Mouse (Mus musculus) heart, embryonic 15.5 days (tissue): ENCODE data around the gene Mios. TPM values are rescaled to one million over a fixed set of nuclear protein-coding genes. Genes with fewer than 3 reads are reported as not detected.

Experiments used
- ATAC-seq: fragments of 200-750 bp; cut with Nextera tagmentation; replicated peaks from 2 replicates; pipeline ENCODE4 v1.8.0; 2017; ENCODE audit warnings: low read depth, moderate TSS enrichment; ENCODE audit not compliant: insufficient number of reproducible peaks, insufficient read depth, low FRiP score
- H3K27ac ChIP-seq: fragments of 300-500 bp; sonication (generic); 2 replicates; pipeline ENCODE4 v1.5.1; 2015; ENCODE audit warnings: mild to moderate bottlenecking, inconsistent platforms
- H3K27me3 ChIP-seq: fragments of 300-500 bp; sonication (generic); 2 replicates; pipeline ENCODE4 v1.6.1; 2015; ENCODE audit warnings: inconsistent platforms
- H3K36me3 ChIP-seq: fragments of 300-500 bp; sonication (generic); 2 replicates; pipeline ENCODE4 v1.6.1; 2015; ENCODE audit warnings: mild to moderate bottlenecking, inconsistent platforms
- H3K4me1 ChIP-seq: fragments of 300-500 bp; sonication (generic); replicated peaks from 2 replicates; pipeline ENCODE4 v1.6.1; 2015; ENCODE audit warnings: inconsistent platforms
- H3K4me2 ChIP-seq: fragments of 300-500 bp; sonication (generic); 2 replicates; pipeline ENCODE4 v1.6.1; 2015; ENCODE audit warnings: inconsistent platforms, mild to moderate bottlenecking, moderate library complexity
- H3K4me3 ChIP-seq: fragments of 300-500 bp; sonication (generic); 2 replicates; pipeline ENCODE4 v1.5.1; 2015; ENCODE audit warnings: mild to moderate bottlenecking, inconsistent platforms
- H3K9ac ChIP-seq: fragments of 300-500 bp; sonication (generic); 2 replicates; pipeline ENCODE4 v1.6.1; 2015; ENCODE audit warnings: mild to moderate bottlenecking, inconsistent platforms
- H3K9me3 ChIP-seq: fragments of 300-500 bp; sonication (generic); replicated peaks from 2 replicates; pipeline ENCODE4 v1.6.1; 2016; ENCODE audit warnings: inconsistent platforms
- WGBS: fragments of 180-500 bp; shearing (Covaris S2); methylation state at CpG from one replicate; pipeline ENCODE4 v1.1.7; 2015; ENCODE audit warnings: mixed read lengths; 5-methylcytosine and 5-hydroxymethylcytosine counted together
- polyA plus RNA-seq: library from polyadenylated mRNA; unstranded; fragments of >200 nt; fragmentation: Nextera tagmentation; extraction: Ambion mirVana; gene quantifications from 2 replicates; pipeline ENCODE4 v1.2.1, GENCODE M21; 2015

Gene Mios
- polyA plus RNA-seq = 15.6 and 17.0 TPM in 2 replicates

DNA sequence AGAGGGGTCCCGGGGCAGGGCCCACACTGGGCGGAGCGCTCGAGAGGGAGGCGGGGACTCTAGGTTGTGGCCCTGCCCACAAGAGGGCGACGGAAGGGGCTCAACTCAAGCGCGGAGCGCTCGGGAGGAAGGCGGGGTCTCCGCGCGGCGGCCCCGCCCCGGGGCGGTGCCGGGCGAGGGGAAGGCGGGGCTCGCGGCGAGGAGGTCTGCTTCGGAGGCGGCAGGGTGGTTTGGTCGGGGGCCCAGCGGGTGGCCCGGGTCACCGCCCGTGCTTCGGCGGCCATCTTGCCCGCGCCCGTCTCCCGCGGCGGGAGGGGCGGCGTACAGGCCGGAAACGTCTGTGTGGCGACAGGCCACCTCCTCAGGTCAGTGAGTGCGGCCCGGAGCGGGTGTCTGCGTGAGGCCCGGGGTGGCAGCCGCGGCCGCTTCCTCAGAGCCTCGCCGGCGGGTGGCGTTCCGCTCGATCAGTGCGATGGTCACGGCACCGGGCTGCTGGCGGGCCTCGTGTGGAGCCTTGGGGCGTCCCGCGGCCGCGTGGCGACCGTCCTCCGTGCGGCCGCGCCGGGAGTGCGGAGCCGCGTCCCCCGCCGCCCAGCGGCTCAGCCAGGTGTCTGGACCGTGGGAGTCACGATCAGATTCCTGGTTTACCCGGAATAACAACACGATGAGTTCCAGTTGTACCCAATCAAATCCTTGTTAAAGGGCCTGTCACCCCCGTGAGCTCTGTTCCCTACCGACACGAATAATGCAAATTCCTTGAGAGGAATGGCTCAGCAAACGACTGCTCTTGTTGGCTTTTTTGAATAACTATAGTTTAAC lies at the start of gene Mios:
Mios (plus strand) TSS at position 176 of the 819 bp plus-strand sequence.
- peaks cover 9% of the 10 kb centered on the region for H3K4me1 ChIP-seq
- H3K9me3 ChIP-seq = no peaks in the 10 kb centered on the region
- peak within 1 kb of the TSS; percentile 95 for H3K4me3 ChIP-seq
- H3K27ac ChIP-seq = peak within 1 kb of the TSS; percentile 97
- H3K4me2 ChIP-seq = peak within 1 kb of the TSS; percentile 65
- under 1% methylated on average over 84 of the region's 90 CpGs for WGBS
- peak within 1 kb of the TSS; percentile 90 for H3K9ac ChIP-seq
- ATAC-seq = peak; percentile 97
- H3K36me3 ChIP-seq = peaks cover 5% of the 10 kb centered on the region; the same call in 1 of the 2 replicates
- H3K27me3 ChIP-seq = no peaks in the 10 kb centered on the region

DNA sequence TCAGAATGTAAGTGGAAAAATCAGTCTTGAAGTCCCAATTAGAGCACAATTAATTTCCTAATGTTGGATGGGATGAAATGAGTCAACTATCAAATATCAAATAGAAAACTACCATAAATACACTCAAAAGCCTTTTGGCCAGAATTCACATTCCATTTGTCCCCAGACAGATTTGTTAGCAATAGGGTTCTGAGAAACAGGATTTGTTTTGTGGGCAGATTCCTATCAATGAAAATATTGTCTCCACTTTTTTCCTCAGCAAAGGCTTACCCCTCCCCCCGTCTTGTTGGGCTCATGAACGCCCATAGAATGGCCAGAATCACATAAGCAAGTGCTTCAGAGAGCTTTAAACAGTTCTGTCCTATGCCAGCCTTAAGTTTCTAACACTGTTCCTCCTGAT lies 49.0 kb upstream of the Mios start:
- Histone ChIP-seq H3K9ac (no peak overlapping the region), H3K9me3 (no peaks in the 10 kb centered on the region), H3K27me3 (no peaks in the 10 kb centered on the region), H3K4me2 (no peak overlapping the region), H3K27ac (no peak overlapping the region), H3K4me3 (no peak overlapping the region), H3K4me1 (0 out of 2 replicates have a peak, but pooled peaks cover 2% of the 10 kb centered on the region), H3K36me3 (no peaks in the 10 kb centered on the region)
- WGBS = 42% methylated on average over 2 of the region's 2 CpGs
- ATAC-seq = no peak

DNA sequence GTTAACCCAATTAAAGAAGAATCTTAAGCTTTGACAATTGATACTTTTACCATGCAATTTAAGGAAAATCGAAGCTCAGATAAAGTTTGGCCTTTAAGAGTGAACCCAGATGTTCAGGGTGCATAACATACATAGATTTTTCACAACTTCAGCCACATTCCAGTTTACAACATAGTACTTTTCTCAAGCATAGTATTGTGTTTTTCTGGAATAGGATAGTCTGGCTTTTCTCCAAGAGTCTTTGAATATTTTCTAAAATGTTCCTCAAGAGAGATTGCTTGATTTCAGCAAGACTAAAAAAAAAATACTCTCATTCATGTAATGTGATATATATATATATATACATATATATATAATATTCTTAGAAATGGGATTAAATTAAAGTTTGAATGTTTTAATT lies 44.3 kb upstream of the Mios start:
- Histone ChIP-seq H3K4me2 (no peak overlapping the region), H3K4me3 (no peak overlapping the region), H3K27me3 (no peaks in the 10 kb centered on the region), H3K4me1 (0 out of 2 replicates have a peak, but pooled peaks cover 2% of the 10 kb centered on the region), H3K36me3 (no peaks in the 10 kb centered on the region), H3K27ac (no peak overlapping the region), H3K9ac (no peak overlapping the region), H3K9me3 (no peaks in the 10 kb centered on the region)
- 57% methylated on average over 1 of the region's 1 CpGs for WGBS
- no peak for ATAC-seq

DNA sequence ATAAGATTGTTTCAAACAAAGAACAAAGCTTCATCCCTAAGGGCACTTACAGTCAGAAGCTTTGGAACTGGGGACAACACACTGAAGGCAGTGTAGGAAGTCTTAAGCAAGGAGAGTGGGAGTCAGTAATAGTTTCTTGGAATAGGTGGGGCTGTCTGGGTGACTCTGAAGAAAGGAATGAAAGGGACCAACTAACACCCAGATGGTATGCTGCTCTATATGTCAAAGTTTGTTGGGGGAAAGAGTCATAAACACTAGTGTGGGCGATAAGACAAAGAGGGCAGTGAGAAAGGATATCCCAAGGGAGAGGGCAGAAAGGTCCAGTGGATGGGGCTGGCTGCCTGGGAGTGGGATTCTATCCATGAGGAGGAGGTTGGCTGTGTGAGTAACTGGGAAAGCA lies 36.9 kb upstream of the Mios start:
- Histone ChIP-seq H3K4me1 (no peaks in the 10 kb centered on the region), H3K9ac (no peak overlapping the region), H3K4me3 (no peak overlapping the region), H3K27me3 (no peaks in the 10 kb centered on the region), H3K9me3 (no peaks in the 10 kb centered on the region), H3K4me2 (no peak overlapping the region), H3K36me3 (no peaks in the 10 kb centered on the region), H3K27ac (no peak overlapping the region)
- 52% methylated on average over 1 of the region's 1 CpGs for WGBS
- no peak for ATAC-seq

DNA sequence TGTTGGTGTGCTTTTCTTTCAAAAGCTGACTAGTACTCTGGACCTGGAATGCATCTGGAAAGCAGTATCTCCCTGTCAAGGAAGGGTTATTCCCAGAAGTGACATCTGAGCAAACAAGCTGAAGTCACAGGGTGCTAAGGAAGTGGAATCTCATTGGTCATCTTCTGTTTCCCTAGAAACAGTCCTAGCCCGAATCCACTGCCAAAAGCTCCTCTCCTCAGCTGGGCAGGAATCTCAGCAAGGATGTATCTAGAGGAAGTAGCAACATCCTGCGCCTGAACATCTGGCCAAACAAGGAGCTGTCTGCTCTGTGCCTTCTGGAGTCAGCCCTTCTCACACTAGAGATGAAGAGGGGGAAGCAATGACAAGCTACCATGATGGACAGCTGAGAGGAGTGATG lies 35.0 kb upstream of the Mios start:
- no peak; the same call in 1 of the 2 replicates for ATAC-seq
- no peaks in the 10 kb centered on the region for H3K36me3 ChIP-seq
- H3K4me2 ChIP-seq = no peak overlapping the region
- no peaks in the 10 kb centered on the region for H3K9me3 ChIP-seq
- H3K27ac ChIP-seq = no peak overlapping the region
- H3K4me3 ChIP-seq = no peak overlapping the region
- H3K4me1 ChIP-seq = peaks cover 9% of the 10 kb centered on the region; the same call in 1 of the 2 replicates
- H3K27me3 ChIP-seq = no peaks in the 10 kb centered on the region
- WGBS = 23% methylated on average over 2 of the region's 2 CpGs
- no peak overlapping the region for H3K9ac ChIP-seq

DNA sequence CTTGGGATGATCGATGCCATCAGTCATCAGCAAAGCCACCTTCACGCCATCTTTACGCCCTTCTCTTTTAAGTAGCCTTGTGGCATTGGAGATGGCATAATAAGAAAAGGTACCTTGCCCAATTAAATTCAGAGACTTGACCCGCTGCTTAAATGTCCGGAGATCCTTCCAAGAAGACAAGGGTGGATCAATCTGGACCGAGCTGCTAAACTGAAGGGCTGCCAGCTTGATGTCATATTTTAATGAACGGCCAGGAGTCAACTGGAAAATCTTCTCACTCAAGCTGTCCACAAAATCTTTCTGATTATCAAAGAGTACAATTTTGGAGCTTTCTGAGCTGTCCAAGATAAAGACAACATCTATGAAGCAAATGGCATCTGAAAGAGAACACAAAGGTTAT lies 33.7 kb upstream of the Mios start:
- Histone ChIP-seq H3K4me1 (peaks cover 11% of the 10 kb centered on the region; the same call in 1 of the 2 replicates), H3K27ac (no peak overlapping the region), H3K27me3 (no peaks in the 10 kb centered on the region), H3K4me3 (no peak overlapping the region), H3K4me2 (no peak overlapping the region), H3K9ac (no peak overlapping the region), H3K36me3 (no peaks in the 10 kb centered on the region), H3K9me3 (no peaks in the 10 kb centered on the region)
- ATAC-seq = no peak
- WGBS = 91% methylated on average over 7 of the region's 7 CpGs

DNA sequence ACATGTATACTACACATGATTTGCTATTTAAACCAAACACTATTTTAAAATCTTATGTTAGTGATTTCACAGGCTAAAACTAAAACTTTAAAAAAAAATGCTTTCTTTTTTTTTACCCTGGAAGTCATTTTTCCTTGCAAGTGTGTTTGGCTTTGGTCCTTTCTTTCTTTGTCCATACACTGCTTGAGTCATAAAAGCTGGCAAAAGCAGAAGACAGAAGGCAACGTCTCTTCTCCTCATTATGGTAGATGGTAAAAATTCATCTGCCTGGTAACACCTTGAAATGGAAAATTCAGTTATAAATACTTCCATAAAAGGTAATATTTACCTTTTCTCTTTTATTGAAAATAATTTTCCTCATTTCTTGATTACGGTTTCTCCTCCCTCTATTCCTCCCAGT lies 32.9 kb upstream of the Mios start:
- 83% methylated on average over 2 of the region's 2 CpGs for WGBS
- peaks cover 11% of the 10 kb centered on the region; the same call in 1 of the 2 replicates for H3K4me1 ChIP-seq
- no peaks in the 10 kb centered on the region for H3K36me3 ChIP-seq

DNA sequence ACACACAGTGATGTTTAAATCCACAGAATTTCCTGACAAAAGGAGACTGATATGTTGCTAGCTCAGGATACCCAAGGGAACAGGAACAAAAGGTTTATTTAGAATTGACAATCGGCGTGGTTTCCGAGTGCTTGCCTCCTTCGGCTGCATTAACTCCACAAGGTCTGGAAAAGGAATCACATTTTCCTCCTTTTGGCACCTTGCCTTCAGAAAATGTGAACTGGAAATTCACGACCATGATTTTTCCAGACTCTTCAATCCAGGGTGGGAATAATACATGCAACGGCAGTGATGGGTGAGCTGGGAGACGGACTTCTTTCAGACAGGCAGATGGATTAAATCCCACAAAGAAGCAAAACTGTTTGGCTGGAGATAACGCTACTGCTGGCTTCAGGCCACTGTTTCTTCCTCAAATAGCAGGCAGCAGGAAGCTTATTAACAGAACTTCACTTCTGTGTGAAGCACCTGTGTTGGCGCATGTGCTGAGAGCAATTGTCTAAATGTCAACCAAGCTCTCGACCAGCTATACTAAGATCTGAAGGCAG lies 30.6 kb upstream of the Mios start:
- Histone ChIP-seq H3K9ac (no peak overlapping the region), H3K9me3 (no peaks in the 10 kb centered on the region), H3K36me3 (no peaks in the 10 kb centered on the region), H3K4me3 (no peak overlapping the region), H3K27me3 (no peaks in the 10 kb centered on the region), H3K4me2 (peak overlapping the region; percentile 45), H3K27ac (no peak overlapping the region), H3K4me1 (peaks cover 11% of the 10 kb centered on the region; the same call in 1 of the 2 replicates)
- no peak for ATAC-seq
- 33% methylated on average over 10 of the region's 10 CpGs for WGBS

More for the DNA sequence above, 32.9 kb upstream of the Mios start:
- no peak overlapping the region for H3K4me2 ChIP-seq
- no peak for ATAC-seq
- no peak overlapping the region for H3K4me3 ChIP-seq
- H3K27me3 ChIP-seq = no peaks in the 10 kb centered on the region
- no peaks in the 10 kb centered on the region for H3K9me3 ChIP-seq
- H3K9ac ChIP-seq = no peak overlapping the region
- H3K27ac ChIP-seq = no peak overlapping the region

DNA sequence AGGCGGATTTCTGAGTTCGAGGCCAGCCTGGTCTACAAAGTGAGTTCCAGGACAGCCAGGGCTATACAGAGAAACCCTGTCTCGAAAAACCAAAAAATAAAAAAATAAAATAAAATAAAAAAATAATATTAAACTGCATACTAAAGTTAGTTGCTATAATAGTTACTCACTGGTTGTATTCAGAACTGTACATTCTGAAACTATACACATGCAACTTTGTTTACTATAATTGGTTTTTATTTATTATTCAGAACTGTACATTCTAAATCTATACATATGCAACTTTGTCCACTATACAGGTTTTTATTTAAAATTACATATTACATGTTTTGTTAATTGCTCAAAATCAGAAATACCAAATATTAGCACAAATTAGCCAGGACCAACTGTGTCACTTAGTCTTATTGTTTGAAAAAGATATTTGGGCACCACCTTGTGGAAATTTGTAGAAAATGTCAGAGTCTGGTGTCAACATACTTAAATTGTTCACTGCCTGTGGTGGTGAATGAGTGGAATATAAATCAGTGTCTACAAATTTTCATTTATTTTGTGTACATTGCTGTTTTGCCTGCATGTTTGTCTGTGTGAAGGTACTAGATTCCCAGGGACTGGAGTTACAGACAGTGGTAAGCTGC lies 20.3 kb upstream of the Mios start:
- ATAC-seq = no peak
- no peak overlapping the region for H3K27ac ChIP-seq
- H3K9me3 ChIP-seq = no peaks in the 10 kb centered on the region
- no peaks in the 10 kb centered on the region for H3K27me3 ChIP-seq
- no peak overlapping the region for H3K9ac ChIP-seq
- H3K36me3 ChIP-seq = no peaks in the 10 kb centered on the region
- WGBS = 83% methylated on average over 3 of the region's 3 CpGs
- no peak overlapping the region for H3K4me3 ChIP-seq
- H3K4me1 ChIP-seq = no peaks in the 10 kb centered on the region
- H3K4me2 ChIP-seq = no peak overlapping the region

DNA sequence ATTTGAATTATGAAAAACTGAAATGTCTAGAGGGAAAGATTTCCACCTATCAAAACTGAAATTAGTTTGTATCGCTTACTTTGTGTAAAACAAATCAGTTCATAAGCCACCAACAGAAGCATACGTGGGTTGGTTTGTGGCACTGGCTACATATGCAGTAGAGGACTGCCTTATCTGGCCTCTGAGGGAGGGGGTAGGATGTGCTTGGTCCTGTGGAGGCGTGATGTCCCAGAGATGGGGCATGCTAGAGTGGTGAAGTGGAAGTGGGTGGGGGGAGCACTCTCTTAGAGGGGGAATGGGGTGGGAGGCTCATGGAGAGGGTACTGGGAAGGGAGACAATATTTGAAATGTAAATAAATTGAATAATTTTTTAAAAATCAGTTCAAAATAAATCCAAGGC lies 19.1 kb upstream of the Mios start:
- H3K27ac ChIP-seq = no peak overlapping the region
- no peaks in the 10 kb centered on the region for H3K36me3 ChIP-seq
- no peak overlapping the region for H3K4me2 ChIP-seq
- H3K9me3 ChIP-seq = no peaks in the 10 kb centered on the region
- 57% methylated on average over 3 of the region's 3 CpGs for WGBS
- H3K27me3 ChIP-seq = no peaks in the 10 kb centered on the region
- ATAC-seq = no peak
- H3K4me3 ChIP-seq = no peak overlapping the region
- H3K9ac ChIP-seq = no peak overlapping the region
- no peaks in the 10 kb centered on the region for H3K4me1 ChIP-seq

DNA sequence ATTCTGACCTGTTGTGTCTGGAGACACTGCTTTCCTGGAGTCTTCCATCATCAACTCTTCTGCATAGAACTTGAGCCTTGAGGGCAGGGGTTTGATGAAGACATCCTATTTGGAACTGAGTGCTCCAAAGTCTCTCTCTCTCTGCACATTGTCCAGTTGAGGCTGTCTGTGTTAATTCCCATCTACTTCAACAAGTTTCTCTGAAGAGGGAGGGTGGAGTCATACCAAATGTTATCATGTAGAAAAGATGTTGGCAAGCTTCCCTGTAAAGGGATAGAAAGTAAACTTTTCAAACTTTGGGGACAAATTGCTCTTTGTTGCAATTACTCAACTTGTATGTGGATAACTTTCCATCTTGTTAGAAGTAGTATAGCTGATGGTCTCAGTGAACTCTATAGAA lies 16.5 kb upstream of the Mios start, which contains the start of gene Col28a1:
Col28a1 (minus strand) TSS at position 101 of the 400 bp plus-strand sequence.
- Histone ChIP-seq H3K9me3 (no peaks in the 10 kb centered on the region), H3K4me1 (no peaks in the 10 kb centered on the region), H3K36me3 (no peaks in the 10 kb centered on the region), H3K27me3 (no peaks in the 10 kb centered on the region), H3K27ac (no peak within 1 kb of the TSS), H3K4me2 (no peak within 1 kb of the TSS), H3K4me3 (no peak within 1 kb of the TSS), H3K9ac (no peak within 1 kb of the TSS)
- ATAC-seq = no peak
